Mouse (Mus musculus) gastrocnemius, postnatal 25 days (tissue): Measurements from ENCODE around the gene Fignl1. TPM values are rescaled to one million over a fixed set of nuclear protein-coding genes. Genes with fewer than 3 reads are reported as not detected.

Source experiments
- DNase-seq: peaks from one replicate; pipeline ENCODE4 v3.0.0; 2022
- long read RNA-seq, 2 experiments: library from polyadenylated mRNA; stranded (forward); transcript quantifications; one replicate each; pipeline ENCODE4 v2.0.0; 2021
- total RNA-seq, 2 experiments: library from RNA; stranded (reverse); gene quantifications; 1 replicate in 1 of 2; 2 replicates in 1 of 2; pipeline ENCODE4 v1.2.3; 2021

Gene Fignl1
- under 1 TPM; 0.51 to 0.54 TPM for total RNA-seq
- long read RNA-seq, experiment 1 = 0 reads
- long read RNA-seq, experiment 2 = 0 reads

DNA sequence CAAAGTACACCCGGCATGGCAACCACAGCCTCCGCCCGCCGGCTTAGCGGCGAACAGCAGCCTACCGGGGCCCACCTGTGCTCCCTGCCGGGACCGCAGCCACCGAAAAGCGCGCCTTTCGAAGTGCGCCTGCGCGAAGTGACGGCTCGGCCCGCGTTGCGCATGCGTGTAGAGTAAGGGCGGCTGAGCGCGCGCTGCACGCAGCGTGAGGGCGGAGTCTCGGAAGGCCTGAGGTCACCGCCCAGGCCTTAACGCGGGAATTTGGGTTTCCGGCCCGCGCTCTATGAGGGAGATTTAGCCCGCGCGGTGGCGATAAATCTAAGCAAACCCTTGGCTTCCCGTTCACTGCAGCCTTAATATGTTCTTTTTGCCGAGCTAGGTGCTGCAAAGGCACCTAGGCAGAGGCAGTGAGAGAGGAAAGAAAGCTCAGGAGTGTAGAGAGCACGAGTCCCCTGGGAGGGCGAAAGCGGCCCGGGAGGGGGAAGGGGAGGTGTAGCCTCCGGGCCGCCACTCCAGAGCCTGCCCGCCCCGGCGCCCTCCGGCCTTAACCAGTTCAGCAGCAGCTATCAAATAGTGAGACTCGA, at the start of gene Fignl1:
Fignl1 (minus strand) TSS at position 143 of the 584 bp plus-strand sequence.
- DNase-seq = peak; percentile 92

DNA sequence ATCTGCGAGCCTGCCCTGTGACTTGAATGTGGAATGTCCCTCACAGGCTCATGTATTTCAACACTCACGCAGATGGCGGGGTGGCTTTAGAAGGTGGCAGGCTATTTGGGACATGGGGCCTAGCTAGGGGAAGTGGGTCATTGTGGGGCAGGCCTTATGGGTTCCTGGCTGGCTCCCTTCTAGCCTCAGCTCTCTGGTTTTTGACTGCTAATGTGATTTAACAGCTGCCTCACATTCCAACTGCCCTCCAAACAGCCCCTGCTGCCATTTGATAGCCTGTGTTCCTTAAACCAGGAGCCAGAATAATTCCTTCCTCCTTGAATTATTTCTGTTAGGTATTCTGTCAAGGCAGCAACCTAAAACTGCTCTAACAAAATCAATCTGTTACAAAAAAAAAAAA, 48.2 kb upstream of the Fignl1 start:
- no peak for DNase-seq

- DNase-seq = peak; percentile 72
Observed at GRCm38 (mm10) chr11:11855685-11856131, 46.9 kb upstream of the Fignl1 start.

DNA sequence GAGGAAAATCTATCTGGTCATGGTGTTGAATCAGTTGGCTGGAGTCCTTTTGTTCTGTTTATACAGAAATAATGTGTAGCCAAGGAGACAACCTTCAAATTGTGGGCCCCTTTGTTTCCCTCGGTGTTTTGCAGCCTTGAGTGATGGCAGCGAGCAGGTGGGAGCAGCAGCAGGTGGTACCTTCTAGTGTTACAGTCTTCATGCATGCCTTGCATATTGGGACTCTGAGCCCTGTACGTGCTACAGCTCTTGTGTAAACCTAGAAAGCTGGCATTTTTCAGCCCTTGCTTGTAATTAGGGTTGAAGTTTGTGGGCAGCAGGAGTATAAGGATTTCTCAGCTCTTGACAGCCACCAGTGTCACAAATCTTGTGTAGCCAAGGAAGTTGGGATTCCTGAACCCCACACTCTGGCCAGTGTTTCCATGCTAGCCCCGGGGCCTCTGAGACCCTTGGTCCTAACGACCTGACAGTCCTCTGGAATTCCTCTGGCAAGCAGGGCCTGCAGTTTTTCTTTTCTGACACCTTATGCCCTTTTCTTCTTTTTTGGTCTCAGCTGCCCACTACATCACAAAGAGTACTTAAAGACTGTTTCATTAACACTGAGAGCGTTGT, 46.4 kb upstream of the Fignl1 start:
- DNase-seq = no peak

GRCm38 (mm10) chr11:11853731-11854461, 45.1 kb upstream of the Fignl1 start:
- no peak for DNase-seq

DNA sequence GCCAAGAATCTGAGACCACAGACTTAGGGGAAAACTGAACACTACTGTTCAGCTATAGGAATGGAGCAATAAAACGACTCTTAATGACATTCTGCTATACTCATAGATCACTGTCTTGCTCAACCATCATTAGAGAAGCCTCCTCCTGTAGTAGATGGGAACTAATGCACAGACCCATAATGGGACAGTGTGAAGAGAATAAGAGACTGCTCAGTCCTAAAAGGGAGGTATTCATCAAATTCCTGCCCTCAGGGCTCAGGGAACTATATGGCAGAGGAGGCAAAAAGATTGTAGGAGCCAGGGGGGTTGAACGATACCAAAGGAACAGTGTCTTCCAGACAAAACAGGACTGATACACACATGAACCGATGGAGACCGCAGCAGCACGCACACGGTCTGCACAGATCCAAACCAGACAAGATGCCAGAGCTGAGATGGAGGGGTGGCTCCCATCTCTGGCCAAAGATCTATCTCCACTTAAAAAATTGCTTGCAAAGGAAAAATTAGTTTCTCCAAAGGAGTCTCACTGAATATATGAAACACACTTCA, 43.3 kb upstream of the Fignl1 start:
- no peak for DNase-seq

- DNase-seq = peak; percentile 49
Observed at GRCm38 (mm10) chr11:11850476-11851267, 41.9 kb upstream of the Fignl1 start.

DNA sequence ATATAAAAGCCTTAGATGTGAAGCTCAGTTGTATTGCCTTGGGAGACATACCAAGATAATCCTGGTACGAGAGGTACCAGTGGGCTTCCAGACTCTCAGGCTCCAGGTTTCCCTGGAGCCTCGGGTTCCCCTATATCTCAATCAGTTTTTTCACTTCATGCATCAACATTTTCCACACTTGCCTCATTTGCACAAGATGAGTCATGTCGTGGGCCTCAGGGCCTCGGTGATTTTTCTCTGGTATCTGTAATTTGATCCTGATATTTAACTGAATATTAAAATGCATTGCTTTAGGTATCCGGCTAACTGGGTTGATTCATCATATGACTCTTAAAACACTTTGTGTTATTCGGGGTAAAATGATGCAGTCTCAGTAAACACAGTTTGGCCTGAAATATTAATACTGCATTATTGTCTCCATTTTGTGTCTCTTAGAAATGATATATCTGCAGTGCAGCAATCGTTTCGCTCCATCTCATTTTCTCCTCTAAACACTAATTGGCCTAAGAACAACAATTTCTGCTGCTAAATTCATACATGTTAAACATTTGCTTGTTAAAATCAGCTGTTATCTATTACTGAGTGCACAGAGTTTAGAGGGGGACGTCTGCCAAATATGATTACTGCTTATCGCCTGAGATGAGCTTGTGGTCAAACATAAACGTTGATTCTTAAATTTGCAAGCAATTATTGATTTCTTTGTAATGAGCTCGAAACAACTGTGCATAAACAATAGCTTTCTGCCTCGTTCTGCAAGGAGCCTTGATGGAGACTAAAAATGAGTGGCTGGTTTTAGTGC, 41.0 kb upstream of the Fignl1 start:
- DNase-seq = no peak

GRCm38 (mm10) chr11:11848467-11848866, 39.7 kb upstream of the Fignl1 start:
- no peak for DNase-seq

GRCm38 (mm10) chr11:11845044-11845443, 36.3 kb upstream of the Fignl1 start:
- DNase-seq = peak; percentile 81

GRCm38 (mm10) chr11:11844367-11844971, 35.7 kb upstream of the Fignl1 start:
- peak; percentile 97 for DNase-seq

DNA sequence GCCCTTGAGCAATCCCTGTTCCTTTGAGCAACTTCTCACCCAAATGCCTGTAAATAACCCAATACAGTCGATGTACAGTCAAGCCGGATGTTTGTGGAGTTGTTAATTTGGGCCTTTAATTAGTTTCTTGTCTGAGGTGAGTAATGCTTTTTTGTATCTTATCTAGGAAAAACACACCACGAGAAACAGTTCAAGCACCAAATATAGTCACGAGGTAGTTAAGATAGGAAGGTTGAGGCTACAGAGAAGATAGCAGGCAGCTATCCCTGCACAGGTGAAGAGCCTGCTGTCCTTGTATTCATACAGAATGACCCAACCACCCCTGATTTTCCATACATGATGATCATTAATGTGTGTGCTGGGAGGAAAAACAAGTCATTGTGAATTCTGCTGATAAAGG, 32.8 kb upstream of the Fignl1 start:
- DNase-seq = no peak

GRCm38 (mm10) chr11:11840746-11841145, 32.0 kb upstream of the Fignl1 start:
- no peak for DNase-seq

GRCm38 (mm10) chr11:11839874-11840273, 31.1 kb upstream of the Fignl1 start:
- no peak for DNase-seq

DNA sequence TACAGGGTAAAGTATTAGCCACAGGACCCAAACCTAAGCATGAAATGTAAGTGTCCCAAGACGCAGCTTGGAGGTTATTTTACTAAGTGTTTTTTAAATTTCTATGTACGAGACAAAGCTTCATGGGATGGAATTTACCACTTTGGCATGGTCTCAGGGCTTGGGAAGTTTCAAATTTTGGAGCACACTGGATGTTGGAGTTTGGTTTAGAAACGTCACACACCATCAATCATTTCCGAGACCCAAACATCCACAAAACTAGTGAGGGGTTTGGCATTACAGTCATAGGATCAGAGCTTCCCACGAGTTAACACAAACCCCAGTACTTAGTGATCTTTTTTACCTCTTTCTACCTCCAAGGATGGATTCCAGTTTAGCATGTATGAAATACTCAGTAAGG, 28.6 kb upstream of the Fignl1 start:
- DNase-seq = no peak

DNA sequence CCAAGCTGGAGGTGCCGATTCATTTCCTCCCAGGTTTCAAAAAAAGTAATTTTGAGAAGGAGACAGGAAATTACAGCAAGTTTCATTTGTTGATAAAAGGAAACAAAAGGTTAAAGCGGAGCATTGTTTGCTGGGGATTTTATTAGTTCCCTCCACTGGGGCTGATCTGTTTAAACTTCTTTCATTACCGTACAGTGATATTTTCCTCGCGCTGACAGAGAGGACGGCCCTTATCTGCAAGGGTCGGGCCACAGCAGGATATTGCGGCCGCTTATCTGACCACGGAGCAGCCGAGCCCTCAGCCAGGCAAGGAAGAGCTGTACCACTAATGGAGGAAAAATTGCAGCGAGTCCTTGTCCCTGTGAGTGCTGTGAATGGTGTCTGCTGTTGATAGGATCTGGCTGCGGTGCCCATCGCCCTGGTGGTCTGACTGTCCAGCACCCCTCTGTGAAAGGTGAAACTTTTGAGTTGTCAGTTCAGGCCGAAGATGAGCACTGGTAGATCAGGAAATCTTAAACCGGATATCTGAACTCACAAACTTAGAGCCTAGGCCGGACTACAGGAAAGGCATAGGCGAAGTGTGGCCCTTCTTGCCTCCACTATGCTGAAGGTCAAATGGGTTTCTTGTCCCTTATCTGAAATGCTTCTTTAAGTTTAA, 28.1 kb upstream of the Fignl1 start:
- DNase-seq = no peak

DNA sequence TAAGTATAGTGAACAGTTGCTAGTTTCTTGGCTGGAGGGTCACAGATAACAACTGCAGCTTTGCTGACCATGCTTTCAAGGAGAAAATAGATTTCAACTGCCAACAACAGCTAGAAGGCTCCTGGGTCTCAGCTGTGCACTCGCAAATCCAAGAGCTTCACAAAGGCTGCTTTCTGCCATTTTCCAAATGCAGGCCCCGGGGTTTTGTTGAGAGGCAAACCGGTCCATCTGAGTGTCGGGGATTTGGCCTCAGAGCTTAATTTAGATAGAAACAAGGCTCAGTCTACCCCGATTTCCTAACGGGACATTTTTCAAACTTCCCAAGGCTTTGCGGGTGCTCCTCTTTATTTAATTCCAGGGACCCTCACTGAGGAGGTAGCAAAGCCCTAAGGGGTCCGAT, 27.5 kb upstream of the Fignl1 start:
- no peak for DNase-seq

GRCm38 (mm10) chr11:11835791-11836190, 27.0 kb upstream of the Fignl1 start:
- DNase-seq = no peak

GRCm38 (mm10) chr11:11835361-11835760, 26.6 kb upstream of the Fignl1 start:
- no peak for DNase-seq

- no peak for DNase-seq
Observed at GRCm38 (mm10) chr11:11833100-11833499, 24.3 kb upstream of the Fignl1 start.

DNA sequence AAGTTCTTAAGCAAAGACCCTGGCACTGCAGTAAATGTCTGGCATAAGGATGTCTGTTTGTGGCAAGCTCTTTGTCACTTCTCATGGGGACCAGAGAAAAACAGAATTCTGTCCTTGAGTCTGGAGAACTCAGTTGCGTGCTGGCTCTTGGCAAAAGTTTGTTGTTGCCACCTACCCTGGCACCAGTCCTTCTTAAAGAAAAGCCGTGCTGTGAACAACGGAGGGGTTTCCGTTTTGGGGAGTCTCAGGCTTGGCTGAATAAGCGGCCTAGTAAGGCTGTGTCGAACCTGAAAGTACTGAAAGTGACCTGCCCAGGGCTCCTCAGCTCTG, 24.0 kb upstream of the Fignl1 start:
- no peak for DNase-seq
